Mouse (Mus musculus) CH12.LX (cell line): ENCODE measurements around the gene Dync1i1. TPM values are rescaled to one million over a fixed set of nuclear protein-coding genes. Genes with fewer than 3 reads are reported as not detected.
"Not testable (repeated sequence)": the region's sequence is repeated elsewhere in the genome, so short reads cannot be mapped to it uniquely, and the experiment has no call there.

Source experiments
- DNase-seq: peaks from one replicate; pipeline ENCODE4 v3.0.0-alpha.2; 2013; ENCODE audit errors: extremely low read depth
- H3K27ac ChIP-seq: 2 replicates; pipeline ENCODE4 v1.5.1; 2012; ENCODE audit warnings: low read depth, mild to moderate bottlenecking, control low read depth, moderate library complexity; ENCODE audit not compliant: insufficient read depth
- H3K27me3 ChIP-seq: replicated peaks from 2 replicates; pipeline ENCODE3; 2012; ENCODE audit warnings: inconsistent platforms
- H3K36me3 ChIP-seq, 2 experiments: replicated peaks in 1 of 2; 2 replicates each; pipeline versions ENCODE3 to v1.6.1; 2012; ENCODE audit warnings: inconsistent platforms in 1 of 2, low read length in 1 of 2, mild to moderate bottlenecking in 1 of 2, mixed read lengths in 1 of 2, moderate library complexity in 1 of 2; ENCODE audit not compliant: control insufficient read depth in 1 of 2, insufficient read depth in 1 of 2
- H3K4me1 ChIP-seq, 2 experiments: 2 replicates each; pipeline ENCODE4 v1.6.1; 2012; ENCODE audit warnings: inconsistent platforms in 1 of 2, moderate library complexity in 1 of 2; ENCODE audit not compliant: insufficient read depth in 2 of 2, control insufficient read depth in 1 of 2
- H3K4me2 ChIP-seq: 2 replicates; pipeline ENCODE4 v1.6.1; 2012; ENCODE audit warnings: low read depth, mild to moderate bottlenecking, control low read depth; ENCODE audit not compliant: poor library complexity, insufficient read depth, severe bottlenecking
- H3K4me3 ChIP-seq, 3 experiments: fragments of 150-350 bp in 1 of 3; sonication (generic) in 1 of 3; replicated peaks in 1 of 3; 2 replicates each; pipeline versions ENCODE3 to v1.5.1; 2011 to 2012; ENCODE audit warnings: low read depth in 2 of 3, low read length in 2 of 3, mild to moderate bottlenecking in 2 of 3, moderate library complexity in 2 of 3, control low read depth in 1 of 3, improper control_type of control experiment in 1 of 3, inconsistent platforms in 1 of 3, mixed read lengths in 1 of 3; ENCODE audit not compliant: poor library complexity in 1 of 3
- H3K79me2 ChIP-seq: replicated peaks from 2 replicates; pipeline ENCODE4 v1.6.1; 2012; ENCODE audit warnings: mild to moderate bottlenecking, moderate library complexity; ENCODE audit not compliant: control insufficient read depth, poor library complexity, insufficient read depth, severe bottlenecking; ENCODE audit errors: extremely low read depth
- H3K9ac ChIP-seq: 2 replicates; pipeline ENCODE4 v1.6.1; 2012; ENCODE audit warnings: low read depth, mild to moderate bottlenecking, control low read depth, moderate library complexity; ENCODE audit not compliant: insufficient read depth
- H3K9me3 ChIP-seq: replicated peaks from 2 replicates; pipeline ENCODE3; 2012; ENCODE audit warnings: low read length, inconsistent platforms, mixed read lengths
- CTCF ChIP-seq, 2 experiments: IDR thresholded peaks in 1 of 2; conservative IDR thresholded peaks in 1 of 2; 2 replicates each; pipeline ENCODE4 v1.5.1; 2011 to 2012; ENCODE audit warnings: low read depth in 2 of 2, low read length in 2 of 2, improper control_type of control experiment in 1 of 2, inconsistent platforms in 1 of 2, mild to moderate bottlenecking in 1 of 2, moderate library complexity in 1 of 2
- ELF1 ChIP-seq: IDR thresholded peaks from 2 replicates; pipeline ENCODE4 v1.6.1; 2014; ENCODE audit warnings: low read depth, mild to moderate bottlenecking, inconsistent platforms, low read length, improper control_type of control experiment
- EP300 ChIP-seq: IDR thresholded peaks from 2 replicates; pipeline ENCODE4 v1.6.1; 2011; ENCODE audit warnings: low read length, improper control_type of control experiment
- HCFC1 ChIP-seq: IDR thresholded peaks from 2 replicates; pipeline ENCODE4 v1.6.1; 2012; ENCODE audit warnings: low read depth, mild to moderate bottlenecking, inconsistent platforms, low read length, improper control_type of control experiment
- IRF4 ChIP-seq: IDR thresholded peaks from 2 replicates; pipeline ENCODE4 v1.6.1; 2014; ENCODE audit warnings: low read depth, mild to moderate bottlenecking, inconsistent platforms, low read length, improper control_type of control experiment
- KAT2A ChIP-seq: IDR thresholded peaks from 2 replicates; pipeline ENCODE4 v1.6.1; 2012; ENCODE audit warnings: low read length, improper control_type of control experiment, inconsistent platforms; ENCODE audit not compliant: insufficient replicate concordance
- MAX ChIP-seq: IDR thresholded peaks from 2 replicates; pipeline ENCODE4 v1.6.1; 2011; ENCODE audit warnings: low read length, improper control_type of control experiment
- MYC ChIP-seq: IDR thresholded peaks from 2 replicates; pipeline ENCODE4 v1.6.1; 2011; ENCODE audit warnings: low read depth, mild to moderate bottlenecking, improper control_type of control experiment, low read length
- NELFE ChIP-seq: IDR thresholded peaks from 2 replicates; pipeline ENCODE4 v1.6.1; 2011; ENCODE audit warnings: low read depth, low read length, improper control_type of control experiment
- NRF1 ChIP-seq: IDR thresholded peaks from 2 replicates; pipeline ENCODE4 v1.6.1; 2014; ENCODE audit warnings: low read depth, mild to moderate bottlenecking, inconsistent platforms, low read length, improper control_type of control experiment, moderate library complexity
- POLR2A ChIP-seq: IDR thresholded peaks from 2 replicates; pipeline ENCODE4 v1.6.1; 2011; ENCODE audit warnings: low read depth, mild to moderate bottlenecking, improper control_type of control experiment, low read length
- RAD21 ChIP-seq: IDR thresholded peaks from 2 replicates; pipeline ENCODE4 v1.6.1; 2011; ENCODE audit warnings: low read depth, mild to moderate bottlenecking, low read length, improper control_type of control experiment, moderate library complexity
- UBTF ChIP-seq: IDR thresholded peaks from 2 replicates; pipeline ENCODE4 v1.6.1; 2012; ENCODE audit warnings: low read depth, mild to moderate bottlenecking, inconsistent platforms, low read length, improper control_type of control experiment, moderate library complexity
- USF1 ChIP-seq: IDR thresholded peaks from 2 replicates; pipeline ENCODE4 v1.6.1; 2014; ENCODE audit warnings: low read depth, mild to moderate bottlenecking, inconsistent platforms, low read length, improper control_type of control experiment
- USF2 ChIP-seq: conservative IDR thresholded peaks from 2 replicates; pipeline ENCODE4 v1.6.1; 2011; ENCODE audit warnings: low read depth, low read length, improper control_type of control experiment
- ZKSCAN1 ChIP-seq: IDR thresholded peaks from 2 replicates; pipeline ENCODE4 v1.6.1; 2012; ENCODE audit warnings: low read depth, inconsistent platforms, low read length, improper control_type of control experiment, borderline replicate concordance
- ZMIZ1 ChIP-seq: IDR thresholded peaks from 2 replicates; pipeline ENCODE4 v1.6.1; 2012; ENCODE audit warnings: low read depth, mild to moderate bottlenecking, inconsistent platforms, low read length, improper control_type of control experiment
- dilution Hi-C: fragments of 300-500 bp; cut with MboI; formaldehyde crosslinking; loops from 2 replicates; pipeline ENCODE4 v1.14.3; 2020; ENCODE audit warnings: low sequenced_read_pairs; ENCODE audit not compliant: extremely low pct_unique_long_range_greater_than_20kb, extremely low pct_ligation_motif_present
- in situ Hi-C: fragments of 300-500 bp; cut with MboI; formaldehyde crosslinking; loops from 3 replicates; pipeline ENCODE4 v1.14.3; 2019; ENCODE audit warnings: low sequenced_read_pairs, low pct_ligation_motif_present, low pct_unique_long_range_greater_than_20kb, mixed read lengths
- polyA plus RNA-seq: library from polyadenylated mRNA; unstranded; fragments of >175 nt; gene quantifications from 2 replicates; pipeline ENCODE4 v1.2.1, GENCODE M21; 2012; ENCODE audit warnings: low read depth; ENCODE audit not compliant: insufficient read length
- total RNA-seq, 2 experiments: library from RNA; depleted of rRNA; stranded (reverse); fragments of 300-350 nt in 1 of 2; fragments of >200 nt in 1 of 2; gene quantifications; 2 replicates each; pipeline ENCODE4 v1.2.3; 2012 to 2014

Gene Dync1i1
- total RNA-seq (2012; rRNA removed) (not detected in 2 replicates), total RNA-seq (2014; rRNA removed) (not detected in 2 replicates), polyA plus RNA-seq (not detected in 2 replicates)

- Histone ChIP-seq H3K4me3 (no peak within 1 kb of the TSS), H3K9me3 (no peaks in the 10 kb centered on the region), H3K27me3 (no peaks in the 10 kb centered on the region), H3K4me1 (no peaks in the 10 kb centered on the region), H3K27ac (no peak within 1 kb of the TSS), H3K79me2 (no peaks in the 10 kb centered on the region), H3K4me2 (no peak within 1 kb of the TSS), H3K9ac (no peak within 1 kb of the TSS), H3K36me3 (no peaks in the 10 kb centered on the region)
- dilution Hi-C loops: no loop called here
- TF ChIP-seq ELF1: no peak
- no peak for TF ChIP-seq ZMIZ1
- TF ChIP-seq USF2: no peak
- TF ChIP-seq ZKSCAN1: no peak
- TF ChIP-seq UBTF: no peak
- no peak for TF ChIP-seq KAT2A
- TF ChIP-seq NELFE: no peak
- TF ChIP-seq RAD21: no peak
- TF ChIP-seq CTCF (conservative IDR thresholded peaks at IDR 0.05 in 1 of 2, IDR thresholded peaks at IDR 0.05 in 1 of 2; ENCODE audit: low read depth in 2 of 2, low read length in 2 of 2): no peak
- TF ChIP-seq MAX: no peak
- TF ChIP-seq HCFC1: no peak
- no peak for TF ChIP-seq EP300
- no peak for TF ChIP-seq USF1
- in situ Hi-C loops: no loop called here
- DNase-seq: no peak
Measured at GRCm38 (mm10) chr6:5725611-5726236, at the start of gene Dync1i1. Gene Dync1i1 (plus strand): TSS chr6:5725639.

GRCm38 (mm10) chr6:5679738-5680137 lies 45.7 kb upstream of the Dync1i1 start:
- in situ Hi-C loops (no loop called here), dilution Hi-C loops (no loop called here)
- H3K4me1 ChIP-seq: no peaks in the 10 kb centered on the region
- no peaks in the 10 kb centered on the region for H3K9me3 ChIP-seq
- H3K27ac ChIP-seq: no peak overlapping the region
- no peak for TF ChIP-seq MYC
- H3K4me2 ChIP-seq: no peak overlapping the region
- H3K79me2 ChIP-seq: no peaks in the 10 kb centered on the region
- H3K4me3 ChIP-seq: no peak overlapping the region
- DNase-seq: no peak
- H3K9ac ChIP-seq: no peak overlapping the region
- no peaks in the 10 kb centered on the region for H3K27me3 ChIP-seq
- no peaks in the 10 kb centered on the region for H3K36me3 ChIP-seq

- dilution Hi-C loops: no loop called here
- TF ChIP-seq RAD21: no peak
- TF ChIP-seq POLR2A: no peak
- no peak for TF ChIP-seq IRF4
- no peak for TF ChIP-seq NRF1
- no peak for TF ChIP-seq USF2
- no peak for TF ChIP-seq KAT2A
- TF ChIP-seq EP300: no peak
Measured at GRCm38 (mm10) chr6:5701826-5702225, 23.6 kb upstream of the Dync1i1 start.

GRCm38 (mm10) chr6:5707894-5708293 lies 17.5 kb upstream of the Dync1i1 start:
- in situ Hi-C loops, DNase-seq, H3K9me3 ChIP-seq, H3K27ac ChIP-seq, H3K4me2 ChIP-seq, H3K27me3 ChIP-seq, H3K79me2 ChIP-seq, dilution Hi-C loops, H3K9ac ChIP-seq, H3K4me1 ChIP-seq, H3K36me3 ChIP-seq, H3K4me3 ChIP-seq: not testable (repeated sequence)

More at GRCm38 (mm10) chr6:5701826-5702225, 23.6 kb upstream of the Dync1i1 start:
- Histone ChIP-seq H3K36me3 (no peaks in the 10 kb centered on the region), H3K9ac (no peak overlapping the region), H3K27ac (no peak overlapping the region), H3K4me1 (no peaks in the 10 kb centered on the region), H3K9me3 (no peaks in the 10 kb centered on the region), H3K79me2 (no peaks in the 10 kb centered on the region), H3K27me3 (no peaks in the 10 kb centered on the region), H3K4me2 (no peak overlapping the region), H3K4me3 (no peak overlapping the region)
- in situ Hi-C loops: no loop called here
- no peak for DNase-seq
